Comparison of ENCODE assay signal across 21 mouse cellular contexts in the genomic region with DNA sequence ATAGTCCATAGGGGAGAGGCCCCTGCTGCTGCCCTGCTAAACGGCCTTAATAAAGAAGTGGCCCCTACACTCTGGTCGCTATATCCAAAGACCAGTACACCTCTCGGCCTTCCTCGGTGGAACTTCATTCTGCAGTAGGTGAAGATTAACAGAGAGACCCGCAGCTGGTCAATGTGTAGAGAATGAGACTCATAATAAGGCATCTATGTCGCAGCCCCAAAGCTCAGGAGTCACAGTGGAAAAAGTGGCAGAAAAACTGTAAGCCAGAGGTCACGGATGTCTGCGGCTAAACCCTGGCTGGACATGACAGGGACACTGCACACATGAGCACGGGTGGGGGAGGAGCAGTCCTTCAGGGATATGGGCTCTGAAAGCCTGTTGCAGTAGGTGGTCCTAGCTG. TPM values are rescaled to one million over a fixed set of nuclear protein-coding genes. Genes with fewer than 3 reads are reported as not detected.
A peak's percentile ranks its signal among the peaks of the same experiment; 100 is the strongest.
DNase-seq lines count a peak whose midpoint lies in the region; ATAC-seq lines count a peak whose summit lies in the region.
"Had no signal": no experiment of that assay in that cellular context is flagged by ENCODE, and none has a peak within 500 bp of the region (broad histone marks: within the 10 kb centered on the region; RNA-seq: fewer than 3 reads in every experiment).

No protein-coding gene starts in this region.

- peak; percentile 31 for DNase-seq in adrenal gland, postnatal 14 days
- DNase-seq in adrenal gland, postnatal 25 days, result no peak
- no peak for DNase-seq in midbrain, embryonic 10.5 days (ENCODE audit: low spot score)
- no peak for DNase-seq in midbrain, embryonic 14.5 days
- DNase-seq in kidney, postnatal 14 days, result peak; percentile 59
- DNase-seq in hindbrain, embryonic 10.5 days (ENCODE audit: low spot score), result no peak
- DNase-seq in left cerebral cortex, postnatal 4 days, result no peak
- DNase-seq in embryo, embryonic 10 days (ENCODE audit: low spot score), result no peak
- DNase-seq: adrenal gland, adult 8-10 months; cerebellum, adult 11 months; cerebellum, postnatal 14 days; heart, postnatal 14 days; liver, postnatal 0 days; lung, postnatal 36 days; thymus, postnatal 4 days had no signal

- no peak overlapping the region for H3K4me2 ChIP-seq in midbrain, embryonic 14.5 days (ENCODE audit: low read length)
- H3K4me2 ChIP-seq: forebrain, embryonic 13.5 days; liver, embryonic 12.5 days; midbrain, embryonic 12.5 days; neural tube, embryonic 13.5 days had no signal

- 87% methylated on average over 9 of the region's 9 CpGs for WGBS in midbrain, embryonic 10.5 days
- 80% methylated on average over 9 of the region's 9 CpGs for WGBS in midbrain, embryonic 14.5 days
- 89% methylated on average over 9 of the region's 9 CpGs for WGBS in hindbrain, embryonic 10.5 days

- no peaks in the 10 kb centered on the region for H3K36me3 ChIP-seq in midbrain, embryonic 10.5 days
- H3K36me3 ChIP-seq in midbrain, embryonic 14.5 days (ENCODE audit: control insufficient read depth, insufficient read depth, low read length), result peaks cover 3% of the 10 kb centered on the region; the same call in 1 of the 2 replicates
- H3K36me3 ChIP-seq in hindbrain, embryonic 10.5 days, result 0 out of 2 replicates have a peak, but pooled peaks cover 5% of the 10 kb centered on the region
- H3K36me3 ChIP-seq: liver, embryonic 12.5 days; midbrain, embryonic 12.5 days had no signal

- H3K4me1 ChIP-seq in midbrain, embryonic 10.5 days, result peaks cover 25% of the 10 kb centered on the region
- H3K4me1 ChIP-seq in midbrain, embryonic 14.5 days (ENCODE audit: control insufficient read depth, insufficient read depth, low read length), result no peaks in the 10 kb centered on the region
- peaks cover 21% of the 10 kb centered on the region for H3K4me1 ChIP-seq in hindbrain, embryonic 10.5 days (replicated peaks)
- H3K4me1 ChIP-seq: forebrain, embryonic 13.5 days; neural tube, embryonic 13.5 days had no signal

- 0 out of 2 replicates have a peak overlapping the region, but pooled peaks have one; percentile 46 for H3K27ac ChIP-seq in midbrain, embryonic 10.5 days (replicated peaks)
- no peak overlapping the region for H3K27ac ChIP-seq in midbrain, embryonic 14.5 days (replicated peaks; ENCODE audit: low read depth, low read length)
- no peak overlapping the region for H3K27ac ChIP-seq in hindbrain, embryonic 10.5 days
- H3K27ac ChIP-seq: forebrain, embryonic 13.5 days; liver, embryonic 12.5 days; midbrain, embryonic 12.5 days; neural tube, embryonic 13.5 days had no signal

- no peak overlapping the region for H3K9ac ChIP-seq in midbrain, embryonic 14.5 days (replicated peaks; ENCODE audit: low read length)
- H3K9ac ChIP-seq: forebrain, embryonic 13.5 days; liver, embryonic 12.5 days; liver, postnatal 0 days; midbrain, embryonic 12.5 days; neural tube, embryonic 13.5 days had no signal

- intact Hi-C loops in left cerebral cortex, postnatal 4 days (cut with DNase I), result no loop called here

- H3K4me3 ChIP-seq in midbrain, embryonic 10.5 days, result no peak overlapping the region
- H3K4me3 ChIP-seq in midbrain, embryonic 14.5 days (replicated peaks; ENCODE audit: low read depth, low read length), result no peak overlapping the region
- no peak overlapping the region for H3K4me3 ChIP-seq in hindbrain, embryonic 10.5 days
- H3K4me3 ChIP-seq: forebrain, embryonic 13.5 days; liver, embryonic 12.5 days; midbrain, embryonic 12.5 days; neural tube, embryonic 13.5 days had no signal

- no peaks in the 10 kb centered on the region for H3K9me3 ChIP-seq in midbrain, embryonic 10.5 days (replicated peaks)
- no peaks in the 10 kb centered on the region for H3K9me3 ChIP-seq in midbrain, embryonic 14.5 days (ENCODE audit: control insufficient read depth, low read length)
- no peaks in the 10 kb centered on the region for H3K9me3 ChIP-seq in hindbrain, embryonic 10.5 days
- H3K9me3 ChIP-seq: forebrain, embryonic 13.5 days; liver, embryonic 12.5 days; midbrain, embryonic 12.5 days; neural tube, embryonic 13.5 days had no signal

- H3K27me3 ChIP-seq in midbrain, embryonic 10.5 days (ENCODE audit: low read depth, poor library complexity, severe bottlenecking), result no peaks in the 10 kb centered on the region
- H3K27me3 ChIP-seq in midbrain, embryonic 14.5 days (ENCODE audit: control insufficient read depth, insufficient read depth, low read length), result no peaks in the 10 kb centered on the region
- no peaks in the 10 kb centered on the region for H3K27me3 ChIP-seq in hindbrain, embryonic 10.5 days (ENCODE audit: insufficient read depth, poor library complexity, severe bottlenecking)
- H3K27me3 ChIP-seq: CH12.LX; forebrain, embryonic 13.5 days; liver, embryonic 12.5 days; midbrain, embryonic 12.5 days; neural tube, embryonic 13.5 days had no signal

- no peak for ATAC-seq in midbrain, embryonic 14.5 days (ENCODE audit: low FRiP score, low TSS enrichment)
- ATAC-seq: forebrain, embryonic 13.5 days; hindbrain, embryonic 16.5 days; liver, embryonic 12.5 days; liver, postnatal 0 days had no signal

RNA-seq across cellular contexts. Expression of gene Auh, which starts 39.2 kb away (rescaled TPM):
- 128 and 131 TPM in 2 replicates for total RNA-seq in adrenal gland, postnatal 14 days (2021)
- 149 and 158 TPM in 2 replicates for total RNA-seq in adrenal gland, postnatal 25 days (2021)
- polyA plus RNA-seq in midbrain, embryonic 10.5 days (2016; fragmentation: Nextera tagmentation; extraction: Ambion mirVana), result 35.2 and 35.8 TPM in 2 replicates
- polyA plus RNA-seq in midbrain, embryonic 14.5 days (2014; fragmentation: Nextera tagmentation; extraction: Ambion mirVana), result 49.5 and 50.4 TPM in 2 replicates
- polyA plus RNA-seq in hindbrain, embryonic 10.5 days (2016; fragmentation: Nextera tagmentation; extraction: Ambion mirVana), result 38.3 and 44.5 TPM in 2 replicates
- 10 to 100 TPM; 50.7 to 53.7 TPM for total RNA-seq in left cerebral cortex, postnatal 4 days (2021)

Comparison
In these comparisons a context has a peak if more than half of its experiments do, and no peak if none do; other contexts are left out.
1. DNase-seq: peak in adrenal gland, postnatal 14 days (single experiment) and kidney, postnatal 14 days (single experiment); none in adrenal gland, postnatal 25 days (single experiment), midbrain, embryonic 10.5 days (single experiment), midbrain, embryonic 14.5 days (single experiment), hindbrain, embryonic 10.5 days (single experiment), left cerebral cortex, postnatal 4 days (single experiment) and embryo, embryonic 10 days (single experiment).